Mouse (Mus musculus) brain, embryonic 14.5 days (tissue): Measurements from ENCODE around the gene Plcl2.

Experiments used
- CTCF ChIP-seq: fragments of 200-500 bp; IDR thresholded peaks from 2 replicates; pipeline ENCODE4 v1.5.1; 2012; ENCODE audit warnings: inconsistent platforms, mild to moderate bottlenecking, moderate library complexity, borderline replicate concordance; ENCODE audit not compliant: insufficient read depth, insufficient read length; ENCODE audit errors: extremely low read depth
- POLR2A ChIP-seq: fragments of 200-500 bp; IDR thresholded peaks from 2 replicates; pipeline ENCODE4 v1.6.1; 2012; ENCODE audit warnings: mild to moderate bottlenecking, inconsistent platforms, borderline replicate concordance; ENCODE audit not compliant: poor library complexity, insufficient read depth, insufficient read length, severe bottlenecking; ENCODE audit errors: extremely low read depth

- no peak for TF ChIP-seq CTCF
- TF ChIP-seq POLR2A, result no peak
Observed at GRCm38 (mm10) chr17:50544860-50545259, 35.7 kb downstream of the Plcl2 start.
